Mouse (Mus musculus) thymus, adult 2 months (tissue): ENCODE measurements around the gene Gm10153.

Source experiments
- CTCF ChIP-seq: fragments of 200-500 bp; IDR thresholded peaks from 2 replicates; pipeline ENCODE4 v1.5.1; 2012; ENCODE audit warnings: mild to moderate bottlenecking, control low read depth, low read length, moderate library complexity, borderline replicate concordance; ENCODE audit not compliant: control insufficient read depth, poor library complexity, insufficient read depth; ENCODE audit errors: extremely low read depth
- POLR2A ChIP-seq: fragments of 200-500 bp; IDR thresholded peaks from 2 replicates; pipeline ENCODE4 v1.6.1; 2012; ENCODE audit warnings: mild to moderate bottlenecking, low read length, control low read depth, moderate library complexity; ENCODE audit not compliant: control insufficient read depth, poor library complexity, insufficient read depth; ENCODE audit errors: extremely low read depth

DNA sequence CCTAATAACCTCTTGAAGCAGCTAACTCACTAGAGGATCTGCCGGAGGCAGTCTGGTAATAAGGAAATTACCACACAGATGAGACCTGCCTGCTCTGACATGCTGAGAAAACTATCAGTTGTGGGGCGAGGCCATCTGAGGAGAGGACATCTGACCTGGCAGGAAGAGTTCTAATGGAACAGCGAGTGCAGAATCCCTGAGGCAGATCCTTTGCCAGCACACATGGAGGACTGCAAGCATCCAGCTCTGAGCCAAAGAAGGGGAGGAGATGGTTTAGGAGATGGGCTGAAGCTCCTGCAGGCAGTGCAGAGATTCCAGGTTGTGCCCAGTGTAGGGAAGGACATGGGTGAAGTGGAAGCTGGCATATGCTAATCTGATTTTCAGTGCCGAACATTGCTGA, 38.0 kb downstream of the Gm10153 start:
- no peak for TF ChIP-seq POLR2A
- TF ChIP-seq CTCF = no peak
